Mouse (Mus musculus) heart, adult 18-20 months (tissue): Measurements from ENCODE around the gene Sf3b2. TPM values are rescaled to one million over a fixed set of nuclear protein-coding genes. Genes with fewer than 3 reads are reported as not detected.

Source experiments
- DNase-seq, 2 experiments: peaks; one replicate each; pipeline ENCODE4 v3.0.0; 2021 to 2022; ENCODE audit warnings: mixed read lengths in 1 of 2
- total RNA-seq, 2 experiments: library from RNA; stranded (reverse); gene quantifications; 2 replicates each; pipeline ENCODE4 v1.2.3; 2021

Sf3b2 gene
- total RNA-seq, 2 experiments from 2014 or later = 118 to 119 TPM

- peak; percentile 91 to 95 for DNase-seq
These were observed 22.2 kb downstream of the Sf3b2 start, which contains the start of gene Pacs1 for GRCm38 (mm10) chr19:5272801-5273733. Gene Pacs1 (minus strand): TSS chr19:5273119.

- DNase-seq = peak; percentile 40 to 45
These were observed 22.9 kb downstream of the Sf3b2 start for GRCm38 (mm10) chr19:5272326-5272795.

GRCm38 (mm10) chr19:5271430-5271829 lies 23.8 kb downstream of the Sf3b2 start:
- DNase-seq = peak in 1 of 2 experiments; percentile 5

GRCm38 (mm10) chr19:5269392-5269791 lies 25.9 kb downstream of the Sf3b2 start:
- no peak for DNase-seq

GRCm38 (mm10) chr19:5268875-5269274 lies 26.4 kb downstream of the Sf3b2 start:
- DNase-seq = no peak

- DNase-seq = no peak
These were observed 27.2 kb downstream of the Sf3b2 start for GRCm38 (mm10) chr19:5268017-5268416.

GRCm38 (mm10) chr19:5267015-5267414 lies 28.2 kb downstream of the Sf3b2 start:
- no peak for DNase-seq

- DNase-seq = peak in 1 of 2 experiments; percentile 57
These were observed 38.1 kb downstream of the Sf3b2 start for GRCm38 (mm10) chr19:5257140-5257539.

- peak; percentile 18 to 21 for DNase-seq
These were observed 58.3 kb downstream of the Sf3b2 start for GRCm38 (mm10) chr19:5236981-5237380.

- peak in 1 of 2 experiments; percentile 11 for DNase-seq
These were observed 62.6 kb downstream of the Sf3b2 start for GRCm38 (mm10) chr19:5232696-5233095.

- DNase-seq = no peak
These were observed 65.1 kb downstream of the Sf3b2 start for GRCm38 (mm10) chr19:5230110-5230509.

- DNase-seq = no peak
These were observed 70.6 kb downstream of the Sf3b2 start for GRCm38 (mm10) chr19:5224624-5225023.

GRCm38 (mm10) chr19:5224077-5224476 lies 71.2 kb downstream of the Sf3b2 start:
- no peak for DNase-seq

Other genes with a start within 250 kb of the Sf3b2 start
- gene Rin1, start 245.0 kb downstream of the Sf3b2 start, total RNA-seq = 1 to 10 TPM; 1.9 to 2.4 TPM
- gene Cd248, start 227.4 kb downstream of the Sf3b2 start, total RNA-seq = 1 to 10 TPM; 6.9 to 7.4 TPM
- 1 to 10 TPM; 1.6 to 2.3 TPM for gene Tmem151a, start 209.9 kb downstream of the Sf3b2 start, total RNA-seq
- 100 to 1,000 TPM in 1 of 2 experiments, 10 to 100 TPM in 1; 97.6 to 104 TPM for gene Yif1a, start 206.9 kb downstream of the Sf3b2 start, total RNA-seq
- under 1 TPM in 1 of 2 experiments, not detected in 1; 0.31 TPM for gene Cnih2, start 196.9 kb downstream of the Sf3b2 start, total RNA-seq
- 100 to 1,000 TPM; 190 to 204 TPM for gene Rab1b, start 188.4 kb downstream of the Sf3b2 start, total RNA-seq
- 10 to 100 TPM; 48.9 to 54.0 TPM for gene Klc2, start 176.9 kb downstream of the Sf3b2 start, total RNA-seq
- 10 to 100 TPM; 21.8 to 22.7 TPM for gene Pacs1, start 22.3 kb downstream of the Sf3b2 start, total RNA-seq
- gene Gal3st3, start 2.9 kb upstream of the Sf3b2 start, total RNA-seq = 10 to 100 TPM; 21.9 to 22.4 TPM
- gene Catsper1, start 40.3 kb upstream of the Sf3b2 start, total RNA-seq = not detected
- gene Cst6, start 54.1 kb upstream of the Sf3b2 start, total RNA-seq = 10 to 100 TPM; 17.3 to 21.4 TPM
- gene Eif1ad, start 71.3 kb upstream of the Sf3b2 start, total RNA-seq = 10 to 100 TPM; 18.8 to 19.7 TPM
- 100 to 1,000 TPM; 121 to 125 TPM for gene Banf1, start 71.7 kb upstream of the Sf3b2 start, total RNA-seq
- 10 to 100 TPM; 47.8 to 48.1 TPM for gene Sart1, start 93.2 kb upstream of the Sf3b2 start, total RNA-seq
- gene Tsga10ip, start 107.1 kb upstream of the Sf3b2 start, total RNA-seq = under 1 TPM in 1 of 2 experiments, not detected in 1; 0.59 TPM
- 100 to 1,000 TPM; 301 to 320 TPM for gene Drap1, start 129.5 kb upstream of the Sf3b2 start, total RNA-seq
- gene AI837181, start 129.7 kb upstream of the Sf3b2 start, total RNA-seq = 10 to 100 TPM; 32.1 to 38.3 TPM
- not detected for gene Fosl1, start 152.1 kb upstream of the Sf3b2 start, total RNA-seq
- gene Ccdc85b, start 162.4 kb upstream of the Sf3b2 start, total RNA-seq = 1 to 10 TPM; 6.0 to 6.7 TPM
- gene Fibp, start 165.2 kb upstream of the Sf3b2 start, total RNA-seq = 10 to 100 TPM; 50.9 to 54.3 TPM
- 1 to 10 TPM in 1 of 2 experiments, under 1 TPM in 1; 0.25 to 1.5 TPM for gene Ctsw, start 173.1 kb upstream of the Sf3b2 start, total RNA-seq
- gene Efemp2, start 178.5 kb upstream of the Sf3b2 start, total RNA-seq = 1 to 10 TPM; 7.2 to 7.9 TPM
- 10 to 100 TPM; 16.9 to 24.2 TPM for gene Mus81, start 192.9 kb upstream of the Sf3b2 start, total RNA-seq
- 100 to 1,000 TPM; 184 to 211 TPM for gene Cfl1, start 195.0 kb upstream of the Sf3b2 start, total RNA-seq
- gene 1700020D05Rik, start 208.3 kb upstream of the Sf3b2 start, total RNA-seq = under 1 TPM; 0.35 to 0.57 TPM
- gene Snx32, start 215.1 kb upstream of the Sf3b2 start, total RNA-seq = 1 to 10 TPM; 4.2 to 4.3 TPM